24 mouse cellular contexts compared by ENCODE assay signal in the genomic region with DNA sequence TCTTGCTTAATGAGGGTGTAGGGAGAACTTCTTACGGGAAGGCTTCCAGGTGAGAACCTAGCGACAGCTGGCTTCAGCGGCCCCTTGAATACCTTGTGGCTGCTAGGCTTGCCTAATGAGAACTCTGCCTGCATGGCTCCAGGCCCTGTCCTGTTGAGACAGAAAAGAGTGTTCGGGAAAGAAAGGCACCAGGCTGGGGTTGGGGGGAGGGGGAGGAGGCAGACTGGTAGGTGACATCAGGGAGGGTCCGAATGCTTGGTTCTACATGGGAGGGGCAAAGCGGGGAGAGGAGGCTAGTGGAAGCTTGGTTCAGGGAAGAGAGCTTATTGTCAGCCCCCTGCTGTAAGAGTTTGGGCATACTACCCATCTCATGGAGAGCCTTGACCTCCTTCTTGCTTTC.
DNase-seq lines count a peak whose midpoint lies in the region; ATAC-seq and TF ChIP-seq lines count a peak whose summit lies in the region.
"Had no signal": no experiment of that assay in that cellular context is flagged by ENCODE, and none has a peak within 500 bp of the region (broad histone marks: within the 10 kb centered on the region; RNA-seq: fewer than 3 reads in every experiment).

No protein-coding gene starts in this region.

- H3K27ac ChIP-seq in ES-Bruce4 (ENCODE audit: insufficient read depth, low read length) = peak overlapping the region; percentile 83
- peak overlapping the region; percentile 76 for H3K27ac ChIP-seq in ES-E14 (ENCODE audit: insufficient read depth, low read depth, low read length, poor library complexity, severe bottlenecking)
- H3K27ac ChIP-seq: embryonic facial prominence, embryonic 13.5 days; embryonic facial prominence, embryonic 15.5 days; forebrain, embryonic 10.5 days; forebrain, embryonic 12.5 days had no signal

- in situ Hi-C loops in ES-E14 (cut with MboI; ENCODE audit: low sequenced_read_pairs in 2 of 2, unreplicated experiment in 2 of 2) = no loop called here

- no peak for TF ChIP-seq CTCF in E14TG2a.4 (conservative IDR thresholded peaks at IDR 0.05; ENCODE audit: low read length)
- no peak for TF ChIP-seq CTCF in ES-Bruce4 (IDR thresholded peaks at IDR 0.05; ENCODE audit: low read depth, low read length)

- H3K36me3 ChIP-seq in E14TG2a.4 (ENCODE audit: insufficient read depth, low read length) (peaks cover 41% of the 10 kb centered on the region), ES-Bruce4 (ENCODE audit: control insufficient read depth, insufficient read depth, low read length, poor library complexity, severe bottlenecking) (peaks cover 5% of the 10 kb centered on the region; the same call in 1 of the 2 replicates), ES-E14 (ENCODE audit: control insufficient read depth, insufficient read depth, low read length, poor library complexity, severe bottlenecking) (no peaks in the 10 kb centered on the region; the same call in 1 of the 2 replicates)
- H3K36me3 ChIP-seq: embryonic facial prominence, embryonic 13.5 days; embryonic facial prominence, embryonic 15.5 days; forebrain, embryonic 10.5 days; forebrain, embryonic 12.5 days had no signal

- DNase-seq in ES-E14 (ENCODE audit: low read depth, low spot score) (no peak), ZHBTc4 (ENCODE audit: low read depth, low spot score) (peak; percentile 65)
- no peak for DNase-seq in gastrocnemius, adult 18-20 months (ENCODE audit: low spot score)
- no peak for DNase-seq in kidney, postnatal 14 days
- DNase-seq: adrenal gland, adult 2 months; adrenal gland, postnatal 10 days; adrenal gland, postnatal 25 days; cerebellum, adult 11 months; cerebellum, adult 18-20 months; cerebellum, adult 8-10 months; cerebellum, adult 9-11 months; cerebellum, postnatal 14 days; cerebellum, postnatal 36 days; embryo, embryonic 11 days had no signal

- H3K4me3 ChIP-seq in E14TG2a.4 (replicated peaks; ENCODE audit: low read length) = peak overlapping the region; percentile 62
- H3K4me3 ChIP-seq in ES-Bruce4 (ENCODE audit: low read depth, low read length) = peak overlapping the region; percentile 6; the same call in 1 of the 2 replicates
- H3K4me3 ChIP-seq in ES-E14 (ENCODE audit: insufficient read depth in 1 of 2, low read depth in 1 of 2, low read length in 2 of 2, poor library complexity in 1 of 2, severe bottlenecking in 1 of 2) = peak overlapping the region; percentile 28
- H3K4me3 ChIP-seq: embryonic facial prominence, embryonic 13.5 days; embryonic facial prominence, embryonic 15.5 days; erythroblast, embryonic 14.5 days; forebrain, embryonic 10.5 days; forebrain, embryonic 12.5 days had no signal

- peak; percentile 90 for TF ChIP-seq EP300 in ES-Bruce4 (IDR thresholded peaks at IDR 0.05; ENCODE audit: insufficient read depth, low read depth, low read length)

- ATAC-seq in megakaryocyte progenitor cell, adult 5-6 weeks (replicated peaks; ENCODE audit: poor library complexity) = no peak
- ATAC-seq: forebrain, embryonic 14.5 days; forebrain, embryonic 16.5 days had no signal

- H3K27me3 ChIP-seq in E14TG2a.4 (ENCODE audit: insufficient read depth, low read length) (no peaks in the 10 kb centered on the region), ES-Bruce4 (ENCODE audit: control insufficient read depth, insufficient read depth, low read length, poor library complexity, severe bottlenecking) (no peaks in the 10 kb centered on the region)
- H3K27me3 ChIP-seq: embryonic facial prominence, embryonic 13.5 days; embryonic facial prominence, embryonic 15.5 days; forebrain, embryonic 12.5 days had no signal

- H3K9me3 ChIP-seq in E14TG2a.4 (ENCODE audit: low read length) (no peaks in the 10 kb centered on the region), ES-Bruce4 (replicated peaks; ENCODE audit: control insufficient read depth, insufficient read depth, low read length, poor library complexity, severe bottlenecking) (no peaks in the 10 kb centered on the region), ES-E14 (ENCODE audit: control insufficient read depth, insufficient read depth, low read depth, low read length) (no peaks in the 10 kb centered on the region)
- H3K9me3 ChIP-seq: embryonic facial prominence, embryonic 13.5 days; embryonic facial prominence, embryonic 15.5 days; forebrain, embryonic 10.5 days; forebrain, embryonic 12.5 days had no signal

- no peak overlapping the region for H3K9ac ChIP-seq in ES-Bruce4 (ENCODE audit: low read depth, poor library complexity, severe bottlenecking)
- H3K9ac ChIP-seq in ES-E14 (ENCODE audit: insufficient read depth, low read depth, low read length, poor library complexity, severe bottlenecking) = peak overlapping the region; percentile 4; the same call in 1 of the 2 replicates
- H3K9ac ChIP-seq: embryonic facial prominence, embryonic 13.5 days; embryonic facial prominence, embryonic 15.5 days; forebrain, embryonic 12.5 days had no signal

- H3K4me1 ChIP-seq in E14TG2a.4 (replicated peaks; ENCODE audit: low read depth, low read length) (peaks cover 97% of the 10 kb centered on the region), ES-Bruce4 (ENCODE audit: control insufficient read depth, insufficient read depth, low read length) (peaks cover 11% of the 10 kb centered on the region), ES-E14 (ENCODE audit: control insufficient read depth in 2 of 2, insufficient read depth in 2 of 2, low read length in 2 of 2, poor library complexity in 1 of 2) (peaks cover 36 to 41% of the 10 kb centered on the region in 2 experiments)

- no peak for TF ChIP-seq POLR2A in ES-Bruce4 (IDR thresholded peaks at IDR 0.05; ENCODE audit: insufficient read depth, low read length)

TF ChIP-seq in ES-E14, 5 proteins besides CTCF, POLR2A, EP300 and RAD21:
- TF ChIP-seq CHD2 (IDR thresholded peaks at IDR 0.05; ENCODE audit: low read depth, low read length) = no peak
- TF ChIP-seq MAFK (IDR thresholded peaks at IDR 0.05; ENCODE audit: insufficient read depth, low read depth, low read length) = no peak
- TF ChIP-seq ZC3H11A (IDR thresholded peaks at IDR 0.05; ENCODE audit: borderline replicate concordance, low read depth, low read length) = no peak
- no peak for TF ChIP-seq ZNF384 (IDR thresholded peaks at IDR 0.05; ENCODE audit: low read depth, low read length)

Comparison
In these comparisons a context has a peak if more than half of its experiments do, and no peak if none do; other contexts are left out.
1. H3K4me3 ChIP-seq: peak in every context shown above with its lines; median percentile 62 in E14TG2a.4; 28 in ES-E14; 6 in ES-Bruce4.